Mouse (Mus musculus): ENCODE measurements at regions not wholly inside any gene's neighbourhood (a gene's known extent, or its start where the extent isn't known, plus 50 kb on each side); places are given as distances from the start of the nearest gene placed in this dataset.

DNA sequence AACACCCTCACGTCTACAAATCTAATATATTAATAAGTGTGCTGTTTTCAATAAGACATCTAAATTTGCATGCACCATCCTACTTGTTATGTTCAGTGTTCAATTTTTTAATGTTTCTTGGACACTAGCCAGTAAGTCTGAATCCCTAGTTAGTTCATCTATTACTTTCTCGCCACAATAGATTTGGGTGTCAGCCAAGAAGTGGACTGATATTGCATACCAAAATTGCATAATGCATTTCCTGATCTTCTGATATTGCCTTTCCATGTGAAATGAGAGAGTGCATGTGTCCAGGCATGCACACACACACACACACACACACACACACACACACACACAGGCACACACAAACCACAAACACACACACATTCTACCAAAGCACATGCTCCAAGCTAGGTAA lies 874.9 kb downstream of the 5730522E02Rik start:
- in situ Hi-C loops (cut with MboI, MseI): loop anchor here (10.0 kb wide), 1 partner anchor 359 kb away; no protein-coding TSS in a partner anchor

- in situ Hi-C loops (cut with MboI, MseI): loop anchor here (10.0 kb wide), 1 partner anchor 364 kb away; no protein-coding TSS in a partner anchor
Measured at GRCm38 (mm10) chr11:25330696-25331095, 879.9 kb downstream of the 5730522E02Rik start.

DNA sequence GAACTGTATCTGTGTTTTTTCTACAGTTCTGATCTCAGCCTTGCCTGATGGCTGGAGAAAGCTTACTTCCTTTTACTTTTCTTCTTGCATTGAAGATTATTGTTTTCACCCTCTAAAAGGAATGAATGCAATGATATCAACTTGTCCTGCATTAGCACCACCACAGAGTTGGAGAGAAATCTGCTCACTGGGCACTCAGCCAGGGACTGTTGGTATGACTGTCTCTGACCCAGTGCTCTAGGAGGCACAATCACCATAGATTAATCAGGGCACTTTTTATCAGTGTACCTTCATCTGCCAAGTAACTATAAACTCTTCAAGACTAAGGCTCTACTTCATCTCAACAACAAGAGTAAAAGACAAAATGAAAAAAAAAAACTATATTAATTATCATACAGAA lies 888.1 kb downstream of the 5730522E02Rik start:
- in situ Hi-C loops (cut with MboI, MseI): no loop called here

GRCm38 (mm10) chr11:25321494-25321893 lies 889.1 kb downstream of the 5730522E02Rik start:
- in situ Hi-C loops (cut with MboI, MseI): no loop called here

DNA sequence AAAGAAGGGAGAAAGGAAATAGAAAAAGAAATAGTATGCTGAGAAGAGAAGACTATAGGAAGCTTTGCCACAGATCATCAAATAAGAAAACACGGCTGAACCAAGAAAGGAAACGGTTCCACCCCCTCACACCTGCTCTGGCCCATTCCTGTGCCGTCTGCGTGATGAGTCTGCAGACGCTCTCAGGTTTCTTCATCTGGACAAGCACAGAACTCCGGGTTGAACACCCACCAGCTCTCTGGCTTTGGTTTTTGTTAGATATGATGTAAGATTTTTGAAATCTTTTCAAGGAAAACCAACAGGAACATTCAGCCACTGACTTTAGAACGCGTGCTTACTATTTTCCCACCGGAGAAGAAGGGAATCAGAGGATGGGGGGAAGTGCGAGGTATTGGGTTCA lies 895.9 kb downstream of the 5730522E02Rik start:
- in situ Hi-C loops (cut with MboI, MseI): loop anchor here (10.0 kb wide), 1 partner anchor 450 kb away; no protein-coding TSS in a partner anchor

DNA sequence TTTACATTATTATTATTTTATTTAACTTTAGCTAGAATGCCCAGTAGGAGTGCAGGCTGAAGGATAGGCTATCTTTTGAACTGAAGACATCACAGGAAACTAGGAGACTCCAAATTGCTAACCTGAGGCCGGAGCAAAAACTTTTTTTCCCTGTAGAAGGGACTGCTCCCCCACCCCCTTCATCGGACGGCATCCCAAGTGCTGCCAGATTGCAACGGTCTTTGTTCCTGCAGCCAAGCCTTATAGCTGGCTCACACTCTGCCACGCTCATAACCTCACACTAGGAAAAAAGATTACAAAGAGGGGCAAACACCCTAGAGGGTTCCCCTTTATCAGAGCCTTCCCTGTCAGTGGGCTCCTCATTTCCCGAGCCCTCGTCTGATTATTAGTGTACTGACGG lies 896.7 kb downstream of the 5730522E02Rik start:
- in situ Hi-C loops (cut with MboI, MseI): loop anchor here (10.0 kb wide), 1 partner anchor 451 kb away; no protein-coding TSS in a partner anchor

- in situ Hi-C loops (cut with MboI, MseI): loop anchor here (10.0 kb wide), 1 partner anchor 451 kb away; no protein-coding TSS in a partner anchor
Measured at GRCm38 (mm10) chr11:25313308-25313707, 897.3 kb downstream of the 5730522E02Rik start.

GRCm38 (mm10) chr11:25310754-25311153 lies 899.8 kb downstream of the 5730522E02Rik start:
- in situ Hi-C loops (cut with MboI, MseI): loop anchor here (10.0 kb wide), 1 partner anchor 454 kb away; no protein-coding TSS in a partner anchor

- in situ Hi-C loops (cut with MboI, MseI): no loop called here
Measured at GRCm38 (mm10) chr11:25301130-25301529, 909.4 kb downstream of the 5730522E02Rik start.

DNA sequence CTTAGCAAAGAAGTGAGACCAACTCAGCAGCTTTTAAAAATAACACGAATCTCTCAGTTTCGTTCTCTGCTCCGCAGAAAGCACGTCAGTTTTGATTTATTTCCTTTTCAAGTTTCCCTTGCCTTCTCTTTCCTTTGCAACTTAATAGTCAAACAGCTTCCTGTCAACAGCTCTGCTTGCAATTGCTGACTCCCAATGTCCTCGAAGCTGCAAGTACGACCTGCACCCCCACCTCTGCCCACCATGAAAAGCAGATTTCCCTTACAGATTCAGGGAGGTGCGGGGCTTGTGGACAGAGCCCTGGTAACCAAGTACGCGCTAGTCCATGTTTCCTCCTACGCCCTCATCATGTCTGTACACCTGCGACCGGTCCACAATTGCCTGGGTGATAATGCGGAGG lies 922.2 kb downstream of the 5730522E02Rik start:
- in situ Hi-C loops (cut with MboI, MseI): no loop called here

GRCm38 (mm10) chr11:25287458-25288247 lies 922.9 kb downstream of the 5730522E02Rik start:
- in situ Hi-C loops (cut with MboI, MseI): no loop called here

GRCm38 (mm10) chr11:25269936-25270540 lies 940.5 kb downstream of the 5730522E02Rik start:
- in situ Hi-C loops (cut with MboI, MseI): no loop called here

- in situ Hi-C loops (cut with MboI, MseI): no loop called here
Measured at GRCm38 (mm10) chr11:25262906-25263305, 947.7 kb downstream of the 5730522E02Rik start.

- in situ Hi-C loops (cut with MboI, MseI): no loop called here
Measured at GRCm38 (mm10) chr11:25259691-25260090, 950.9 kb downstream of the 5730522E02Rik start.

GRCm38 (mm10) chr11:25233360-25233890 lies 977.1 kb downstream of the 5730522E02Rik start:
- in situ Hi-C loops (cut with MboI, MseI): no loop called here

Measured in T-helper 1 cell (primary cell).